Mouse (Mus musculus) ES-E14 (cell line): ENCODE results near the gene Hdac10. TPM values are rescaled to one million over a fixed set of nuclear protein-coding genes. Genes with fewer than 3 reads are reported as not detected.

Experiments used
- DNase-seq: peaks from one replicate; pipeline ENCODE4 v3.0.0-alpha.2; 2013; ENCODE audit warnings: low read depth, low spot score
- H3K27ac ChIP-seq: 2 replicates; pipeline ENCODE4 v1.5.1; 2012; ENCODE audit warnings: low read depth, mild to moderate bottlenecking, low read length, moderate library complexity, mixed read lengths; ENCODE audit not compliant: poor library complexity, insufficient read depth, severe bottlenecking
- H3K36me3 ChIP-seq: 2 replicates; pipeline ENCODE4 v1.6.1; 2012; ENCODE audit warnings: mild to moderate bottlenecking, low read length, moderate library complexity, mixed read lengths; ENCODE audit not compliant: control insufficient read depth, poor library complexity, insufficient read depth, severe bottlenecking
- H3K4me1 ChIP-seq, 2 experiments: fragments of 150-350 bp in 1 of 2; sonication (generic) in 1 of 2; 2 replicates each; pipeline ENCODE4 v1.6.1; 2012; ENCODE audit warnings: low read length in 2 of 2, mild to moderate bottlenecking in 1 of 2, mixed read lengths in 1 of 2; ENCODE audit not compliant: control insufficient read depth in 2 of 2, insufficient read depth in 2 of 2, poor library complexity in 1 of 2
- H3K4me3 ChIP-seq, 2 experiments: fragments of 150-350 bp in 1 of 2; sonication (generic) in 1 of 2; 2 replicates each; pipeline ENCODE4 v1.5.1; 2012; ENCODE audit warnings: low read length in 2 of 2, low read depth in 1 of 2, mild to moderate bottlenecking in 1 of 2, mixed read lengths in 1 of 2; ENCODE audit not compliant: insufficient read depth in 1 of 2, poor library complexity in 1 of 2, severe bottlenecking in 1 of 2
- H3K9ac ChIP-seq: 2 replicates; pipeline ENCODE4 v1.6.1; 2012; ENCODE audit warnings: low read depth, mild to moderate bottlenecking, low read length, mixed read lengths; ENCODE audit not compliant: poor library complexity, insufficient read depth, severe bottlenecking
- H3K9me3 ChIP-seq: fragments of 150-350 bp; sonication (generic); 2 replicates; pipeline ENCODE4 v1.6.1; 2012; ENCODE audit warnings: low read depth, mild to moderate bottlenecking, low read length; ENCODE audit not compliant: control insufficient read depth, insufficient read depth
- CHD2 ChIP-seq: IDR thresholded peaks from 2 replicates; pipeline ENCODE4 v1.6.1; 2014; ENCODE audit warnings: mild to moderate bottlenecking, low read depth, low read length, inconsistent platforms
- HCFC1 ChIP-seq: IDR thresholded peaks from 2 replicates; pipeline ENCODE4 v1.6.1; 2012; ENCODE audit warnings: low read length, inconsistent platforms, borderline replicate concordance; ENCODE audit not compliant: insufficient read depth
- MAFK ChIP-seq: IDR thresholded peaks from 2 replicates; pipeline ENCODE4 v1.6.1; 2014; ENCODE audit warnings: mild to moderate bottlenecking, low read depth, low read length, inconsistent platforms; ENCODE audit not compliant: insufficient read depth
- ZC3H11A ChIP-seq: IDR thresholded peaks from 2 replicates; pipeline ENCODE4 v1.6.1; 2012; ENCODE audit warnings: low read depth, mild to moderate bottlenecking, inconsistent platforms, low read length, borderline replicate concordance
- ZNF384 ChIP-seq: IDR thresholded peaks from 2 replicates; pipeline ENCODE4 v1.6.1; 2012; ENCODE audit warnings: low read depth, low read length, inconsistent platforms
- in situ Hi-C, 2 experiments: fragments of 600-800 bp; cut with MboI; formaldehyde crosslinking; loops; one replicate each; pipeline ENCODE4 v1.15.1; 2025; ENCODE audit warnings: low sequenced_read_pairs in 2 of 2, inconsistent platforms in 1 of 2; ENCODE audit not compliant: unreplicated experiment in 2 of 2
- total RNA-seq: library from RNA; depleted of rRNA; stranded (reverse); fragments of 300-350 nt; gene quantifications from 2 replicates; pipeline ENCODE4 v1.2.3, GENCODE M21; 2012

Hdac10 gene
- total RNA-seq, 1 experiment: 7.4 TPM

GRCm38 (mm10) chr15:89124312-89124711, 4.2 kb downstream of the Hdac10 start:
- Histone ChIP-seq H3K9ac (no peak overlapping the region), H3K27ac (no peak overlapping the region), H3K36me3 (peaks cover 3% of the 10 kb centered on the region; the same call in 1 of the 2 replicates), H3K4me3 (no peak overlapping the region), H3K4me1 (peaks cover 0 to 10% of the 10 kb centered on the region in 2 experiments; a peak in 1 of 4 replicates), H3K9me3 (no peaks in the 10 kb centered on the region)
- in situ Hi-C loops: no loop called here
- TF ChIP-seq CHD2 (no peak), MAFK (no peak), ZC3H11A (no peak), ZNF384 (no peak), HCFC1 (no peak)
- DNase-seq: no peak

- Histone ChIP-seq H3K9ac (peak overlapping the region; percentile 67; the same call in 1 of the 2 replicates), H3K36me3 (peaks cover 3% of the 10 kb centered on the region; the same call in 1 of the 2 replicates), H3K9me3 (no peaks in the 10 kb centered on the region), H3K4me1 (peaks cover 0 to 8% of the 10 kb centered on the region in 2 experiments; a peak in 1 of 4 replicates), H3K27ac (no peak overlapping the region), H3K4me3 (peak overlapping the region; percentile 69 to 93)
- TF ChIP-seq HCFC1: no peak
- TF ChIP-seq ZNF384: no peak
- no peak for TF ChIP-seq CHD2
- TF ChIP-seq MAFK: no peak
- no peak for TF ChIP-seq ZC3H11A
- DNase-seq: no peak
- in situ Hi-C loops: no loop called here
Measured at GRCm38 (mm10) chr15:89123595-89123994, 4.9 kb downstream of the Hdac10 start.

- H3K4me1 ChIP-seq: peaks cover 0 to 8% of the 10 kb centered on the region in 2 experiments; a peak in 1 of 4 replicates
Measured at GRCm38 (mm10) chr15:89122649-89123366, 5.7 kb downstream of the Hdac10 start, which contains the start of gene Tubgcp6. Gene Tubgcp6 (minus strand): TSS chr15:89123112.

GRCm38 (mm10) chr15:89118007-89118406, 10.5 kb downstream of the Hdac10 start:
- TF ChIP-seq CHD2 (no peak), ZNF384 (no peak), HCFC1 (no peak), MAFK (no peak), ZC3H11A (no peak)
- peaks cover 15% of the 10 kb centered on the region for H3K36me3 ChIP-seq
- in situ Hi-C loops: no loop called here

More at GRCm38 (mm10) chr15:89122649-89123366, 5.7 kb downstream of the Hdac10 start, which contains the start of gene Tubgcp6:
- Histone ChIP-seq H3K9ac (peak within 1 kb of the TSS; percentile 96), H3K4me3 (peak within 1 kb of the TSS; percentile 69 to 93), H3K36me3 (peaks cover 3% of the 10 kb centered on the region; the same call in 1 of the 2 replicates), H3K27ac (peak within 1 kb of the TSS; percentile 18; the same call in 1 of the 2 replicates), H3K9me3 (no peaks in the 10 kb centered on the region)
- TF ChIP-seq ZC3H11A (no peak), HCFC1 (peak; percentile 83)
- peak; percentile 95 for DNase-seq
- in situ Hi-C loops: no loop called here

More at GRCm38 (mm10) chr15:89118007-89118406, 10.5 kb downstream of the Hdac10 start:
- DNase-seq: no peak
- Histone ChIP-seq H3K4me1 (peaks cover 0 to 5% of the 10 kb centered on the region in 2 experiments; a peak in 1 of 4 replicates), H3K9me3 (no peaks in the 10 kb centered on the region), H3K4me3 (no peak overlapping the region), H3K9ac (no peak overlapping the region), H3K27ac (no peak overlapping the region)
